Mouse (Mus musculus) testis, postnatal 14 days (tissue): ENCODE data around the gene Armc6.

Experiments used
- DNase-seq: peaks from one replicate; pipeline ENCODE4 v3.0.0; 2021; ENCODE audit warnings: low spot score

Gene Armc6

DNA sequence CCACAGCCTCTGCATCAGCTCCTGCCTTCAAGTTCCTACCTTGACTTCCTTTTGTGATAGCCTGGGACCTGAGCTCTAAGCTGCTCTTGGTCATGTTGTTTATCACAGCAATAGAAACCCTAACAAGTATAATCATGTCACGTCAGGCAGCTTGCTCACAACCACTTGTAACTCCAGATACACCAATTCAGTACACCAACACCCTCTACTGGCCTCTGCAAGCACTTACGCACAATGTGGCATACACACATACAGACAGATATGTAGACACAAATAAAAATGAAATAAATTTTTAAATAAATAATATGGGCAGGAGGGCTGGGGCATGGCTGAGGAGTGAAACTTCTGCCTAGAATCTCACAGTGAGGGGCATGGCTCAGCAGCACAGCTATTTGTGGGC, 38.5 kb downstream of the Armc6 start:
- no peak for DNase-seq

- DNase-seq, result no peak
Measured at GRCm38 (mm10) chr8:70194191-70194590, 40.1 kb downstream of the Armc6 start.

DNA sequence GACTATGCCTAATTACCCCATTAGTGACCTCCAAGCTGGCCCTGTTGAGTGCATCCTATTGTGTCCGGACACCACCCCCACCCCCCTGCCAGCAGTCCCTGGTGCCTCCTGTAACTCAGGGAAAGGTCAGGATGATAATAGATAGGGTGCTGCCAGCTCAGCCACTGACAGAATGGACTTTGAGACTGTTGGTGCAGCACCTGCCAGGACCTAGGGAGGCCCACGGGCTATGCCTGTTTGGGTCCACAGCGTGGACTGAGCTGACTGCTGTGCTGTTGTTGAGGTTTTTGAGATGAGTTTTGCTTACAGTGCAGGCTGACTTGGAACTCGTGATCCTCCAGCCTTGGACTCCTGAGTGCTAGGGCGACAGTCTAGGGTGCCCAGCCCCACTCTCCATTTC, 41.0 kb downstream of the Armc6 start:
- no peak for DNase-seq

GRCm38 (mm10) chr8:70188707-70189106, 45.6 kb downstream of the Armc6 start:
- no peak for DNase-seq

DNA sequence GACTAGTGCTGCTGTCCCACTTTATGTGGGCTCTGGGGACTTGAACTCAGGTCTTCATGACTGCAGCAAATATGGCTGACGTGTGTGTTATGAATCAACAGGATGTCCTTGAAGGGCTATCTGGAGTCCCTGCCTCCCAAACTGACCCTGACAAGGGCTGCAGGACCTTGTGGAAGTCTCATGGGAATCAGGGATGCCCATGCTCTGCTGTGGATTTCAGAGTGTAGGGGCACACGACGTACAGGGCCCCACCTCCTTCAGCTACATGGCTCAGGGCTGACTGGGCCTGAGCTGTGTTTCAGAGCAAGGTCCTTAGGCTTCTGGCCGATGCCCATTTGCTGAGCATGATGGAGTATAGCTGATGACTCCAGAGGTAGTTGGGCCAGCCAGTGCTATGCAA, 51.1 kb downstream of the Armc6 start:
- no peak for DNase-seq

GRCm38 (mm10) chr8:70181903-70182252, 52.4 kb downstream of the Armc6 start:
- DNase-seq, result no peak

GRCm38 (mm10) chr8:70181212-70181902, 52.9 kb downstream of the Armc6 start:
- DNase-seq, result no peak

DNA sequence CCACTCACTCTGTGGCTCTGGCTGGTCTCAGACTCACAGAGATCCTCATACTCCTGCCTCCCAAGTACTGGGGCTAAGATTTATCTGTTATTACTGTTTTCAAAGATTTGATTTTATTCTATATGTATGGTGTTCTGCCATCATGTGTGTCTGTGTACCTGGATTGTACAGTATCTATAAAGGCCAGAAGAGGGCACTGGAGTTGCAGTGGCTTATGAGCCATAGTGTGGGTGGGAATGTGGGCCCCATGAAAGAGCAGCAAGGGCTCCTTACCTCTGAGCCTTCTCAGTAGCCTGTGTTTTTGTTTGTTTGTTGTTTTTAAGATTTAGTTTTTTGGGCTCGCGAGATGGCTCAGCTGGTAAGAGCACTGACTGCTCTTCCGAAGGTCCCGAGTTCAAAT, 55.2 kb downstream of the Armc6 start:
- no peak for DNase-seq

GRCm38 (mm10) chr8:70178231-70178630, 56.0 kb downstream of the Armc6 start:
- no peak for DNase-seq

GRCm38 (mm10) chr8:70174079-70174478, 60.2 kb downstream of the Armc6 start:
- no peak for DNase-seq

DNA sequence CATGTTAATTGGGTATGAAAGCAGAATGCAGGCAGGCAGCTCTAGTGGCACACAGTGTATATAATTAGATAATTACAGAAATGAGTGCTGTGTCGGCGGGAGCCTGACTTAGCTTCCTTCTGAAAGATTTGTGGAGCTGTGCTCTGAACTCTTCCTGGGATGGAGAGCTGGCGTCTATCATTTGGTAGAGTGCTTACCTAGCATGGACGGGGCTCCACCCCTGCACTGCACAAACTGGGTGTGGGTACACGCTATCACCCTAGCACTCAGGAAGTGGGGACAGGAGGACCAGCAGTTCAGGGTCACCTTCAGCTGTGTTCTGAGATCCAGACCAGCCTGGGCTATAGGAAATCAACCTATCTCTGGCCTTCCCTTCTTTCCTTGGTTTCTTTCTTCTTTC, 60.9 kb downstream of the Armc6 start:
- DNase-seq, result no peak

GRCm38 (mm10) chr8:70172043-70172681, 62.1 kb downstream of the Armc6 start, which contains the start of gene Tmem161a:
Tmem161a (plus strand) TSS chr8:70172356.
- peak; percentile 91 for DNase-seq

DNA sequence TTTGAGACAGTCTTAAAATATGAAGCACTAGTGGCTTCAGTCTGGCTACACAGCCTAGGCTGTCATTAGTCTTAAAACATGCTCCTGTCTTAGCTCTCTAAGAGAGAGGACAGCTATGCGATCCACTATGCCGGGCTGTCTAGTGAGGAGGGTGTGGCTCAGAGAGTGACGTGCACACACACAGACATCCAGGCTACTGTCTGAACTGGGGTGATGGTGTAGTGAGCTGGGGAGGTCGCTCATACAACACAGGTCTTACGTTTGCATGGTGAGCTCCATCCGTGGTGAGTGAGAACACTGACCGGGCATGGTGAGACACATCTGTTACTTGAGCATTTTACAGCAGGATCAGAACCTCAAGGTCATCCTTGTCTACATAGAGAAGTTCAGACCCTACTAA, 63.0 kb downstream of the Armc6 start:
- no peak for DNase-seq

DNA sequence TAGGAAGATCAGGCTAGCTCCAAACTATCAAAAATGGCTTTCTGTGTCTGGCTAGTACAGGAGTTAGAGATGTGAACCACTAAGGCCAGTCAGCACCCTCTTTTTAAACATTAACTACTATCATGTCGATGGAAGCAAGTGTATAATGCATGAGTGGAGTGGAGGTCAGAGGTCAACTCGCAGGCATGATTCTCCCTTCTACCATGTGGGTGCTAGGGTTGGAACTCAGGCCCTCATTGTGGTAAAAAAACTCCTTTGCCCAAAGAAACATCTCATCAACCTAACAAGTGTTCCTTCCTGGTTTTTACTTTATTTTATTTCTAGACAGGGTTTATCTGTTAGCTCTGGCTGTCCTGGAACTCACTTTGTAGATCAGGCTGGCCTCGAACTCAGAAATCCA, 63.5 kb downstream of the Armc6 start:
- DNase-seq, result no peak
